Mouse (Mus musculus) kidney, embryonic 16.5 days (tissue): Measurements from ENCODE around the gene Kcnn4. TPM values are rescaled to one million over a fixed set of nuclear protein-coding genes. Genes with fewer than 3 reads are reported as not detected.

Experiments used
- ATAC-seq: fragments of 200-750 bp; cut with Nextera tagmentation; 2 replicates; pipeline ENCODE4 v1.8.0; 2017; ENCODE audit warnings: moderate TSS enrichment; ENCODE audit not compliant: low FRiP score, low TSS enrichment
- H3K27ac ChIP-seq: fragments of 300-500 bp; sonication (generic); 2 replicates; pipeline ENCODE4 v1.5.1; 2014; ENCODE audit warnings: low read length
- H3K27me3 ChIP-seq: fragments of 300-500 bp; sonication (generic); 2 replicates; pipeline ENCODE4 v1.6.1; 2014; ENCODE audit warnings: low read length, control low read depth, mixed read lengths; ENCODE audit not compliant: insufficient read depth
- H3K36me3 ChIP-seq: fragments of 300-500 bp; sonication (generic); 2 replicates; pipeline ENCODE4 v1.6.1; 2014; ENCODE audit warnings: low read length, control low read depth, mixed read lengths; ENCODE audit not compliant: insufficient read depth
- H3K4me1 ChIP-seq: fragments of 300-500 bp; sonication (generic); 2 replicates; pipeline ENCODE4 v1.6.1; 2014; ENCODE audit warnings: low read length, control low read depth, mixed read lengths; ENCODE audit not compliant: insufficient read depth
- H3K4me2 ChIP-seq: fragments of 300-500 bp; sonication (generic); replicated peaks from 2 replicates; pipeline ENCODE4 v1.6.1; 2014; ENCODE audit warnings: low read depth, low read length
- H3K4me3 ChIP-seq: fragments of 300-500 bp; sonication (generic); 2 replicates; pipeline ENCODE4 v1.5.1; 2014; ENCODE audit warnings: mild to moderate bottlenecking, low read length
- H3K9ac ChIP-seq: fragments of 300-500 bp; sonication (generic); replicated peaks from 2 replicates; pipeline ENCODE4 v1.6.1; 2014; ENCODE audit warnings: low read length
- H3K9me3 ChIP-seq: fragments of 300-500 bp; sonication (generic); 2 replicates; pipeline ENCODE4 v1.6.1; 2016; ENCODE audit warnings: low read length, control low read depth
- WGBS: fragments of 180-500 bp; shearing (Covaris S2); extraction: QIAGEN DNeasy Blood & Tissue Kit; methylation state at CpG from one replicate; pipeline ENCODE4 v1.1.7; 2014; 5-methylcytosine and 5-hydroxymethylcytosine counted together
- polyA plus RNA-seq: library from polyadenylated mRNA; unstranded; fragments of >200 nt; fragmentation: Nextera tagmentation; extraction: Ambion mirVana; gene quantifications from 2 replicates; pipeline ENCODE4 v1.2.1, GENCODE M21; 2015

Gene Kcnn4
- polyA plus RNA-seq, 1 experiment from 2014 or later, result 4.4 TPM

- no peak overlapping the region for H3K4me2 ChIP-seq
- H3K4me3 ChIP-seq, result no peak overlapping the region
- H3K9ac ChIP-seq, result no peak overlapping the region
- H3K4me1 ChIP-seq, result no peaks in the 10 kb centered on the region
- ATAC-seq, result no peak
- H3K36me3 ChIP-seq, result peaks cover 24% of the 10 kb centered on the region
- H3K27me3 ChIP-seq, result no peaks in the 10 kb centered on the region
- H3K27ac ChIP-seq, result no peak overlapping the region
- 83% methylated on average over 3 of the region's 3 CpGs for WGBS
- H3K9me3 ChIP-seq, result no peaks in the 10 kb centered on the region
These were observed 43.6 kb downstream of the Kcnn4 start for GRCm38 (mm10) chr7:24413630-24414029.

- Histone ChIP-seq H3K27ac (no peak overlapping the region), H3K4me2 (no peak overlapping the region), H3K9me3 (no peaks in the 10 kb centered on the region), H3K36me3 (peaks cover 24% of the 10 kb centered on the region), H3K27me3 (no peaks in the 10 kb centered on the region), H3K4me3 (no peak overlapping the region), H3K9ac (no peak overlapping the region), H3K4me1 (no peaks in the 10 kb centered on the region)
- ATAC-seq, result no peak
- 73% methylated on average over 7 of the region's 7 CpGs for WGBS
These were observed 45.2 kb downstream of the Kcnn4 start for GRCm38 (mm10) chr7:24415261-24415660.

- no peaks in the 10 kb centered on the region for H3K9me3 ChIP-seq
- peaks cover 32% of the 10 kb centered on the region for H3K36me3 ChIP-seq
- WGBS, result 91% methylated on average over 8 of the region's 8 CpGs
- 0 out of 2 replicates have a peak, but pooled peaks cover 9% of the 10 kb centered on the region for H3K4me1 ChIP-seq
- no peak overlapping the region for H3K4me2 ChIP-seq
- no peak overlapping the region for H3K9ac ChIP-seq
- H3K4me3 ChIP-seq, result no peak overlapping the region
- no peaks in the 10 kb centered on the region for H3K27me3 ChIP-seq
- H3K27ac ChIP-seq, result no peak overlapping the region
- ATAC-seq, result no peak
These were observed 49.5 kb downstream of the Kcnn4 start for GRCm38 (mm10) chr7:24419579-24419978.

GRCm38 (mm10) chr7:24421648-24422047 lies 51.6 kb downstream of the Kcnn4 start:
- no peaks in the 10 kb centered on the region for H3K9me3 ChIP-seq
- 0 out of 2 replicates have a peak, but pooled peaks cover 9% of the 10 kb centered on the region for H3K4me1 ChIP-seq
- no peak for ATAC-seq
- WGBS, result 72% methylated on average over 7 of the region's 7 CpGs
- no peak overlapping the region for H3K4me2 ChIP-seq
- H3K36me3 ChIP-seq, result peaks cover 16% of the 10 kb centered on the region; the same call in 1 of the 2 replicates
- H3K4me3 ChIP-seq, result no peak overlapping the region
- H3K27me3 ChIP-seq, result no peaks in the 10 kb centered on the region
- no peak overlapping the region for H3K27ac ChIP-seq
- no peak overlapping the region for H3K9ac ChIP-seq

- peaks cover 12% of the 10 kb centered on the region; the same call in 1 of the 2 replicates for H3K36me3 ChIP-seq
- H3K4me3 ChIP-seq, result no peak overlapping the region
- WGBS, result 84% methylated on average over 8 of the region's 8 CpGs
- 0 out of 2 replicates have a peak, but pooled peaks have one; percentile 14 for ATAC-seq
- H3K4me1 ChIP-seq, result 0 out of 2 replicates have a peak, but pooled peaks cover 9% of the 10 kb centered on the region
- no peak overlapping the region for H3K4me2 ChIP-seq
- no peak overlapping the region for H3K9ac ChIP-seq
- no peaks in the 10 kb centered on the region for H3K27me3 ChIP-seq
- H3K27ac ChIP-seq, result no peak overlapping the region
- no peaks in the 10 kb centered on the region for H3K9me3 ChIP-seq
These were observed 52.2 kb downstream of the Kcnn4 start for GRCm38 (mm10) chr7:24422251-24422650.

- 76% methylated on average over 15 of the region's 15 CpGs for WGBS
- Histone ChIP-seq H3K9ac (no peak overlapping the region), H3K4me2 (no peak overlapping the region), H3K9me3 (no peaks in the 10 kb centered on the region), H3K27ac (no peak overlapping the region), H3K4me3 (no peak overlapping the region), H3K4me1 (0 out of 2 replicates have a peak, but pooled peaks cover 9% of the 10 kb centered on the region), H3K27me3 (no peaks in the 10 kb centered on the region), H3K36me3 (peaks cover 12% of the 10 kb centered on the region; the same call in 1 of the 2 replicates)
- no peak for ATAC-seq
These were observed 53.2 kb downstream of the Kcnn4 start for GRCm38 (mm10) chr7:24423107-24423763.

- peak; percentile 63 for ATAC-seq
- peaks cover 12% of the 10 kb centered on the region; the same call in 1 of the 2 replicates for H3K36me3 ChIP-seq
These were observed 54.1 kb downstream of the Kcnn4 start for GRCm38 (mm10) chr7:24423956-24424732.

GRCm38 (mm10) chr7:24425919-24426318 lies 55.9 kb downstream of the Kcnn4 start:
- H3K27me3 ChIP-seq, result no peaks in the 10 kb centered on the region
- no peak for ATAC-seq
- 82% methylated on average over 9 of the region's 9 CpGs for WGBS
- H3K4me1 ChIP-seq, result 0 out of 2 replicates have a peak, but pooled peaks cover 9% of the 10 kb centered on the region
- no peak overlapping the region for H3K27ac ChIP-seq
- H3K9ac ChIP-seq, result no peak overlapping the region
- peaks cover 5% of the 10 kb centered on the region; the same call in 1 of the 2 replicates for H3K36me3 ChIP-seq
- H3K4me3 ChIP-seq, result no peak overlapping the region
- no peak overlapping the region for H3K4me2 ChIP-seq
- H3K9me3 ChIP-seq, result no peaks in the 10 kb centered on the region

More at GRCm38 (mm10) chr7:24423956-24424732, 54.1 kb downstream of the Kcnn4 start:
- H3K27me3 ChIP-seq, result no peaks in the 10 kb centered on the region
- H3K27ac ChIP-seq, result 0 out of 2 replicates have a peak overlapping the region, but pooled peaks have one; percentile 11
- H3K9ac ChIP-seq, result no peak overlapping the region
- 0 out of 2 replicates have a peak, but pooled peaks cover 9% of the 10 kb centered on the region for H3K4me1 ChIP-seq
- WGBS, result 64% methylated on average over 12 of the region's 12 CpGs
- H3K4me3 ChIP-seq, result no peak overlapping the region
- no peaks in the 10 kb centered on the region for H3K9me3 ChIP-seq
- no peak overlapping the region for H3K4me2 ChIP-seq

- WGBS, result 96% methylated on average over 8 of the region's 8 CpGs
- Histone ChIP-seq H3K4me1 (0 out of 2 replicates have a peak, but pooled peaks cover 9% of the 10 kb centered on the region), H3K4me3 (no peak overlapping the region), H3K27ac (no peak overlapping the region), H3K9ac (no peak overlapping the region), H3K9me3 (no peaks in the 10 kb centered on the region), H3K36me3 (no peaks in the 10 kb centered on the region), H3K27me3 (no peaks in the 10 kb centered on the region), H3K4me2 (no peak overlapping the region)
- ATAC-seq, result no peak
These were observed 57.1 kb downstream of the Kcnn4 start for GRCm38 (mm10) chr7:24427168-24427567.
